Mouse (Mus musculus) CH12.LX (cell line): Measurements from ENCODE around the gene Ly6f. TPM values are rescaled to one million over a fixed set of nuclear protein-coding genes. Genes with fewer than 3 reads are reported as not detected.

Experiments used
- DNase-seq: peaks from one replicate; pipeline ENCODE4 v3.0.0-alpha.2; 2013; ENCODE audit errors: extremely low read depth
- H3K27ac ChIP-seq: 2 replicates; pipeline ENCODE4 v1.5.1; 2012; ENCODE audit warnings: low read depth, mild to moderate bottlenecking, control low read depth, moderate library complexity; ENCODE audit not compliant: insufficient read depth
- H3K27me3 ChIP-seq: replicated peaks from 2 replicates; pipeline ENCODE3; 2012; ENCODE audit warnings: inconsistent platforms
- H3K36me3 ChIP-seq, 2 experiments: replicated peaks in 1 of 2; 2 replicates each; pipeline versions ENCODE3 to v1.6.1; 2012; ENCODE audit warnings: inconsistent platforms in 1 of 2, low read length in 1 of 2, mild to moderate bottlenecking in 1 of 2, mixed read lengths in 1 of 2, moderate library complexity in 1 of 2; ENCODE audit not compliant: control insufficient read depth in 1 of 2, insufficient read depth in 1 of 2
- H3K4me1 ChIP-seq, 2 experiments: 2 replicates each; pipeline ENCODE4 v1.6.1; 2012; ENCODE audit warnings: inconsistent platforms in 1 of 2, moderate library complexity in 1 of 2; ENCODE audit not compliant: insufficient read depth in 2 of 2, control insufficient read depth in 1 of 2
- H3K4me2 ChIP-seq: 2 replicates; pipeline ENCODE4 v1.6.1; 2012; ENCODE audit warnings: low read depth, mild to moderate bottlenecking, control low read depth; ENCODE audit not compliant: poor library complexity, insufficient read depth, severe bottlenecking
- H3K4me3 ChIP-seq, 3 experiments: fragments of 150-350 bp in 1 of 3; sonication (generic) in 1 of 3; replicated peaks in 1 of 3; 2 replicates each; pipeline versions ENCODE3 to v1.5.1; 2011 to 2012; ENCODE audit warnings: low read depth in 2 of 3, low read length in 2 of 3, mild to moderate bottlenecking in 2 of 3, moderate library complexity in 2 of 3, control low read depth in 1 of 3, improper control_type of control experiment in 1 of 3, inconsistent platforms in 1 of 3, mixed read lengths in 1 of 3; ENCODE audit not compliant: poor library complexity in 1 of 3
- H3K79me2 ChIP-seq: replicated peaks from 2 replicates; pipeline ENCODE4 v1.6.1; 2012; ENCODE audit warnings: mild to moderate bottlenecking, moderate library complexity; ENCODE audit not compliant: control insufficient read depth, poor library complexity, insufficient read depth, severe bottlenecking; ENCODE audit errors: extremely low read depth
- H3K9ac ChIP-seq: 2 replicates; pipeline ENCODE4 v1.6.1; 2012; ENCODE audit warnings: low read depth, mild to moderate bottlenecking, control low read depth, moderate library complexity; ENCODE audit not compliant: insufficient read depth
- H3K9me3 ChIP-seq: replicated peaks from 2 replicates; pipeline ENCODE3; 2012; ENCODE audit warnings: low read length, inconsistent platforms, mixed read lengths
- BHLHE40 ChIP-seq: IDR thresholded peaks from 2 replicates; pipeline ENCODE4 v1.6.1; 2011; ENCODE audit warnings: mild to moderate bottlenecking, low read depth, low read length, improper control_type of control experiment
- CHD1 ChIP-seq: IDR thresholded peaks from 2 replicates; pipeline ENCODE4 v1.6.1; 2012; ENCODE audit warnings: low read depth, low read length, improper control_type of control experiment, inconsistent platforms
- ELF1 ChIP-seq: IDR thresholded peaks from 2 replicates; pipeline ENCODE4 v1.6.1; 2014; ENCODE audit warnings: low read depth, mild to moderate bottlenecking, inconsistent platforms, low read length, improper control_type of control experiment
- ETS1 ChIP-seq: conservative IDR thresholded peaks from 2 replicates; pipeline ENCODE4 v1.6.1; 2012; ENCODE audit warnings: low read depth, mild to moderate bottlenecking, inconsistent platforms, low read length, improper control_type of control experiment, moderate library complexity
- GABPA ChIP-seq: IDR thresholded peaks from 2 replicates; pipeline ENCODE4 v1.6.1; 2012; ENCODE audit warnings: low read depth, low read length, improper control_type of control experiment, inconsistent platforms; ENCODE audit not compliant: insufficient replicate concordance
- HCFC1 ChIP-seq: IDR thresholded peaks from 2 replicates; pipeline ENCODE4 v1.6.1; 2012; ENCODE audit warnings: low read depth, mild to moderate bottlenecking, inconsistent platforms, low read length, improper control_type of control experiment
- IRF4 ChIP-seq: IDR thresholded peaks from 2 replicates; pipeline ENCODE4 v1.6.1; 2014; ENCODE audit warnings: low read depth, mild to moderate bottlenecking, inconsistent platforms, low read length, improper control_type of control experiment
- JUN ChIP-seq: IDR thresholded peaks from 2 replicates; pipeline ENCODE4 v1.6.1; 2011; ENCODE audit warnings: low read depth, mild to moderate bottlenecking, low read length, improper control_type of control experiment, moderate library complexity; ENCODE audit not compliant: insufficient read depth
- JUND ChIP-seq: conservative IDR thresholded peaks from 2 replicates; pipeline ENCODE4 v1.6.1; 2011; ENCODE audit warnings: low read depth, low read length, improper control_type of control experiment
- KAT2A ChIP-seq: IDR thresholded peaks from 2 replicates; pipeline ENCODE4 v1.6.1; 2012; ENCODE audit warnings: low read length, improper control_type of control experiment, inconsistent platforms; ENCODE audit not compliant: insufficient replicate concordance
- MAZ ChIP-seq: IDR thresholded peaks from 2 replicates; pipeline ENCODE4 v1.6.1; 2012; ENCODE audit warnings: low read depth, mild to moderate bottlenecking, inconsistent platforms, low read length, improper control_type of control experiment, moderate library complexity
- MYC ChIP-seq: IDR thresholded peaks from 2 replicates; pipeline ENCODE4 v1.6.1; 2011; ENCODE audit warnings: low read depth, mild to moderate bottlenecking, improper control_type of control experiment, low read length
- NELFE ChIP-seq: IDR thresholded peaks from 2 replicates; pipeline ENCODE4 v1.6.1; 2011; ENCODE audit warnings: low read depth, low read length, improper control_type of control experiment
- PAX5 ChIP-seq: IDR thresholded peaks from 2 replicates; pipeline ENCODE4 v1.6.1; 2012; ENCODE audit warnings: low read length, inconsistent platforms, mixed read lengths
- POLR2A ChIP-seq: IDR thresholded peaks from 2 replicates; pipeline ENCODE4 v1.6.1; 2011; ENCODE audit warnings: low read depth, mild to moderate bottlenecking, improper control_type of control experiment, low read length
- POLR2AphosphoS2 ChIP-seq: IDR thresholded peaks from 2 replicates; pipeline ENCODE4 v1.6.1; 2011; ENCODE audit warnings: low read depth, low read length, improper control_type of control experiment
- RCOR1 ChIP-seq: conservative IDR thresholded peaks from 2 replicates; pipeline ENCODE4 v1.6.1; 2012; ENCODE audit warnings: low read depth, mild to moderate bottlenecking, inconsistent platforms, low read length, improper control_type of control experiment
- SIN3A ChIP-seq: IDR thresholded peaks from 2 replicates; pipeline ENCODE4 v1.6.1; 2012; ENCODE audit warnings: low read length, improper control_type of control experiment, inconsistent platforms
- TBP ChIP-seq: conservative IDR thresholded peaks from 2 replicates; pipeline ENCODE4 v1.6.1; 2011; ENCODE audit warnings: low read depth, low read length, improper control_type of control experiment
- TCF12 ChIP-seq: IDR thresholded peaks from 2 replicates; pipeline ENCODE4 v1.6.1; 2014; ENCODE audit warnings: low read depth, mild to moderate bottlenecking, inconsistent platforms, low read length, improper control_type of control experiment
- UBTF ChIP-seq: IDR thresholded peaks from 2 replicates; pipeline ENCODE4 v1.6.1; 2012; ENCODE audit warnings: low read depth, mild to moderate bottlenecking, inconsistent platforms, low read length, improper control_type of control experiment, moderate library complexity
- USF1 ChIP-seq: IDR thresholded peaks from 2 replicates; pipeline ENCODE4 v1.6.1; 2014; ENCODE audit warnings: low read depth, mild to moderate bottlenecking, inconsistent platforms, low read length, improper control_type of control experiment
- ZC3H11A ChIP-seq: IDR thresholded peaks from 2 replicates; pipeline ENCODE4 v1.6.1; 2012; ENCODE audit warnings: low read depth, mild to moderate bottlenecking, inconsistent platforms, low read length, improper control_type of control experiment
- ZMIZ1 ChIP-seq: IDR thresholded peaks from 2 replicates; pipeline ENCODE4 v1.6.1; 2012; ENCODE audit warnings: low read depth, mild to moderate bottlenecking, inconsistent platforms, low read length, improper control_type of control experiment
- ZNF384 ChIP-seq: IDR thresholded peaks from 2 replicates; pipeline ENCODE4 v1.6.1; 2012; ENCODE audit warnings: low read depth, low read length, improper control_type of control experiment, inconsistent platforms
- dilution Hi-C: fragments of 300-500 bp; cut with MboI; formaldehyde crosslinking; loops from 2 replicates; pipeline ENCODE4 v1.14.3; 2020; ENCODE audit warnings: low sequenced_read_pairs; ENCODE audit not compliant: extremely low pct_unique_long_range_greater_than_20kb, extremely low pct_ligation_motif_present
- in situ Hi-C: fragments of 300-500 bp; cut with MboI; formaldehyde crosslinking; loops from 3 replicates; pipeline ENCODE4 v1.14.3; 2019; ENCODE audit warnings: low sequenced_read_pairs, low pct_ligation_motif_present, low pct_unique_long_range_greater_than_20kb, mixed read lengths
- polyA plus RNA-seq: library from polyadenylated mRNA; unstranded; fragments of >175 nt; gene quantifications from 2 replicates; pipeline ENCODE4 v1.2.1, GENCODE M21; 2012; ENCODE audit warnings: low read depth; ENCODE audit not compliant: insufficient read length
- total RNA-seq, 2 experiments: library from RNA; depleted of rRNA; stranded (reverse); fragments of 300-350 nt in 1 of 2; fragments of >200 nt in 1 of 2; gene quantifications; 2 replicates each; pipeline ENCODE4 v1.2.3; 2012 to 2014

Gene Ly6f
- total and polyA plus RNA-seq, 3 experiments = not detected

DNA sequence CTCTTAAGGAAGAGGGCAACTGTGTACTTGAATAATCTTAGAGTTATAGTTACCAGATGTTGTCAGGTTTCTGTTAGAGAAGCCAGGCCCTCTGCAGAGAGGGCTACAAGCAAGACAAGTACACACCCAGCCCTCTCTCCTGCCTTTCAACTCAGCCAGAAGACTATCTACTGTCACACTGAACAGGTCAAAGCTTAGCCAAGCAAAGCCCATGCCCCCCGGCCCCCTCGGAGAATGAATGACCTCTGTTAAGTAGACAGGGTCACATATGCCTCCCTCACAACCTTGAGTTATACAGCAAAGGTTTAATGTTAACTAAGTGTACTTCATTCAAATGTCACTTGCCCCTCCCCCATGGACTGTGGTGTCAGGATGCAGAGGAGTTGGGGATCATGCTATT lies 27.7 kb upstream of the Ly6f start:
- no peak for TF ChIP-seq POLR2A
- no peak for TF ChIP-seq JUN
- no peak for TF ChIP-seq MAZ
- no peak for TF ChIP-seq GABPA
- no peak for TF ChIP-seq CHD1
- no peak for TF ChIP-seq JUND
- TF ChIP-seq ZMIZ1 = no peak
- TF ChIP-seq TBP = no peak
- TF ChIP-seq TCF12 = no peak
- TF ChIP-seq POLR2AphosphoS2 = no peak
- TF ChIP-seq ETS1 = no peak
- no peak for TF ChIP-seq UBTF
- no peak for TF ChIP-seq BHLHE40
- TF ChIP-seq ELF1 = no peak
- TF ChIP-seq IRF4 = no peak
- no peak for TF ChIP-seq SIN3A
- H3K79me2 ChIP-seq = no peaks in the 10 kb centered on the region
- no peaks in the 10 kb centered on the region for H3K36me3 ChIP-seq
- H3K27me3 ChIP-seq = peaks cover 5% of the 10 kb centered on the region
- H3K4me1 ChIP-seq = no peaks in the 10 kb centered on the region
- no peak overlapping the region for H3K27ac ChIP-seq
- in situ Hi-C loops = no loop called here
- no peak for DNase-seq
- dilution Hi-C loops = no loop called here
- no peak overlapping the region for H3K4me2 ChIP-seq
- no peak overlapping the region for H3K9ac ChIP-seq
- H3K9me3 ChIP-seq = no peaks in the 10 kb centered on the region
- H3K4me3 ChIP-seq = no peak overlapping the region

DNA sequence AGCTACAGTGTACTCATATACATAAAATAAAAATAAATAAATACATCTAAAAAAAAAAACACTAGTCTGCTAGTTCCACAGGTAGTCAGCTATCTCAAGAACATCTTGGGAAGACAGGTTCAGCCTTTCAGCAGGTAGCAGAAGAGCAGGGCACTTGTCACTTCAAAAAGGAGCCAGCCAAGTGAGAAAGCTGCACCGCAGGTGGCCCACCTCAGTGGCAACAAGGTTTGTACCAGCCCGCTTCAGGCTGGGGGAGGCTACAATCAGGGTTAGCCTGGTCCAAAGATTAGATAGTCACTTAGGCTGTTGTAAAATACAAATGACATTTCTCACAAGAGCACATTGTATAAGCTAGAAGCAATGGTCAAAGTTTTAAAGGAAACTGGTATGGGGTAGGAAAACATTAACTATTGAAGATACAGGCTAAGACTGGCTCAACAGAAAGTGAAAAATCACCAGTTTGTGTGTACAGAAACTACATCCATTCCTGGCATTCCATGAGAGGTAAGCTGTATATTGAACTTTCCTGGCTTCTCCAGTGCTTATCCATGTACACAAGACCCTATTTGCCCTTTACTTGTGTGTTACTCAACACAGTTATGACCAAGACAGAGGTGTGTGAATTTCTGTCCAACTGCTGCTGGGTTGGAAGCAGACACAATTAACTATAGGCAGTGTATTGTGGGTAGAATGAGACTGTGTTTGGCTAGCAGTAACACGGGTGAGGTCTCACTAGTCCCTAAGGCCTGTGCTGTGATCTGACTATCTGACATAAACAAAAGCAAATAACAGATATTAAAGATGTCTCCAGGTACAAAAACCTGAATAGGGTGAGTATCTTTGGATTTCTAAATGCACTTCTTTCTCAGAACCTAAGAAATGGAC lies 25.2 kb upstream of the Ly6f start:
- H3K27ac ChIP-seq = no peak overlapping the region
- in situ Hi-C loops (no loop called here), dilution Hi-C loops (no loop called here)
- no peak overlapping the region for H3K4me3 ChIP-seq
- H3K27me3 ChIP-seq = peaks cover 5% of the 10 kb centered on the region
- DNase-seq = no peak
- TF ChIP-seq NELFE (no peak), ZC3H11A (no peak), KAT2A (no peak), MYC (no peak), CHD1 (no peak), ZNF384 (no peak), RCOR1 (no peak), PAX5 (no peak), USF1 (no peak), HCFC1 (no peak)
- H3K79me2 ChIP-seq = no peaks in the 10 kb centered on the region
- no peaks in the 10 kb centered on the region for H3K9me3 ChIP-seq
- no peak overlapping the region for H3K4me2 ChIP-seq
- H3K36me3 ChIP-seq = no peaks in the 10 kb centered on the region
- H3K4me1 ChIP-seq = peaks cover 0 to 5% of the 10 kb centered on the region in 2 experiments; a peak in 2 of 4 replicates
- H3K9ac ChIP-seq = no peak overlapping the region
